Mouse (Mus musculus) intestine, postnatal 0 days (tissue): Measurements from ENCODE around the gene Gatad1. TPM values are rescaled to one million over a fixed set of nuclear protein-coding genes. Genes with fewer than 3 reads are reported as not detected.

ENCODE experiments used
- ATAC-seq: fragments of 200-750 bp; cut with Nextera tagmentation; 2 replicates; pipeline ENCODE4 v1.8.0; 2017; ENCODE audit warnings: mild to moderate bottlenecking, moderate TSS enrichment, moderate library complexity
- H3K27ac ChIP-seq: fragments of 300-500 bp; sonication (generic); 2 replicates; pipeline ENCODE4 v1.5.1; 2014; ENCODE audit warnings: mild to moderate bottlenecking, low read depth, low read length, moderate library complexity
- H3K27me3 ChIP-seq: fragments of 300-500 bp; sonication (generic); replicated peaks from 2 replicates; pipeline ENCODE4 v1.6.1; 2014; ENCODE audit warnings: low read length, mixed read lengths; ENCODE audit not compliant: control insufficient read depth, insufficient read depth
- H3K36me3 ChIP-seq: fragments of 300-500 bp; sonication (generic); 2 replicates; pipeline ENCODE4 v1.6.1; 2014; ENCODE audit warnings: mild to moderate bottlenecking, moderate library complexity; ENCODE audit not compliant: control insufficient read depth, insufficient read depth
- H3K4me1 ChIP-seq: fragments of 300-500 bp; sonication (generic); replicated peaks from 2 replicates; pipeline ENCODE4 v1.6.1; 2014; ENCODE audit warnings: antibody characterized with exemption, low read length, mixed read lengths; ENCODE audit not compliant: control insufficient read depth, insufficient read depth
- H3K4me2 ChIP-seq: fragments of 300-500 bp; sonication (generic); replicated peaks from 2 replicates; pipeline ENCODE4 v1.6.1; 2014; ENCODE audit warnings: low read depth, mild to moderate bottlenecking, moderate library complexity
- H3K4me3 ChIP-seq: fragments of 300-500 bp; sonication (generic); 2 replicates; pipeline ENCODE4 v1.5.1; 2014; ENCODE audit warnings: low read depth, low read length
- H3K9ac ChIP-seq: fragments of 300-500 bp; sonication (generic); 2 replicates; pipeline ENCODE4 v1.6.1; 2014; ENCODE audit warnings: mild to moderate bottlenecking, low read depth, low read length
- H3K9me3 ChIP-seq: fragments of 300-500 bp; sonication (generic); 2 replicates; pipeline ENCODE4 v1.6.1; 2016; ENCODE audit warnings: mixed run types; ENCODE audit not compliant: control insufficient read depth
- CTCF ChIP-seq: sonication (generic); IDR thresholded peaks from 2 replicates; pipeline ENCODE4 v1.5.1; 2016; ENCODE audit warnings: low read depth, mild to moderate bottlenecking, control low read depth, antibody characterized with exemption, moderate library complexity
- WGBS: fragments of 180-500 bp; shearing (Covaris S2); extraction: QIAGEN DNeasy Blood & Tissue Kit; methylation state at CpG from one replicate; pipeline ENCODE4 v1.1.7; 2014; 5-methylcytosine and 5-hydroxymethylcytosine counted together
- microRNA-seq: library from miRNA; unstranded; fragments of <30 nt; microRNA quantifications from one replicate; pipeline ENCODE4, GENCODE M21; 2016
- polyA plus RNA-seq: library from polyadenylated mRNA; unstranded; fragments of >200 nt; fragmentation: Nextera tagmentation; extraction: Ambion mirVana; gene quantifications from 2 replicates; pipeline ENCODE4 v1.2.1, GENCODE M21; 2015

Gene Gatad1
- polyA plus RNA-seq, 1 experiment from 2014 or later: 41.8 TPM

DNA sequence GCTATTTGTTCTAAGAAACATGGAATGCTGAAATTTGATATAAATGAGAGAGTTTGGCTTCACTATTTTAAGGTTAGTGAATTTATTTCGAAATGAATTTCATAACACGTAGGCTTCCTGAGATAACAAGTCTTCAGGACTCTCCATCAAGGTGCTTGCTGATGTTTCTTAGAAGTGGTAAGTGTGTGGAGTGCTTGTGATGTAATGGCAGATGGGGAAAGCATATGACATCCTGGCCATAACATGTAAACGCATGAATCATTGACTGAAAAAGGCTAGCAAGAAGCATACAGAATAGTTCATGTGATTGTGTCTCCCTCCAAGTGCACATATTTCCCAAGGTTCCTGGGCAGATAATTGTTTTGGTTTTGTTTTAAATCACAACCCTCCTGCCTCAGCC is 56.2 kb downstream of the Gatad1 start:
- peaks cover 16% of the 10 kb centered on the region for H3K36me3 ChIP-seq
- no peak for TF ChIP-seq CTCF
- no peak overlapping the region for H3K4me3 ChIP-seq
- H3K9ac ChIP-seq: no peak overlapping the region
- H3K27ac ChIP-seq: no peak overlapping the region
- no peaks in the 10 kb centered on the region for H3K9me3 ChIP-seq
- no peak overlapping the region for H3K4me2 ChIP-seq
- WGBS: 88% methylated on average over 3 of the region's 3 CpGs
- ATAC-seq: no peak
- H3K4me1 ChIP-seq: peaks cover 3% of the 10 kb centered on the region; the same call in 1 of the 2 replicates
- no peaks in the 10 kb centered on the region for H3K27me3 ChIP-seq

DNA sequence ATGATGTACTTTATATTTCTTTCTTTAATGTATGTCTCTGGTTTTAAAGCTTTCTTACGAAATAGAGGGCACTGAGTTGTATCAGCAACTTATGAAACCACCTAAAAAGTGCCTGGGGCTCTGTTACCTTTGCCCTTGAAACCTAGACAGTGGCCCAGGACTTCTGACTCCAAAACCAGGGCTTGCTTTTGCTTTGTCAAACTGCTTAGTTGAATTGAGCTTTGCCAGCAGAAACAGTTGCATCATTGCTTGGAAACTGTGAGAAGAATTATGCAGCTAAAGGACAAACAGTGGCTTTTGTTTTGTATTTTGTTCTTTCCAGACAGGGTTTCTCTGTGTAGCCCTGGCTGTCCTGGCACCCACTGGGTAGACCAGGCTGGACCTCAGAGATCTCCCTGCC is 56.7 kb downstream of the Gatad1 start:
- peaks cover 6% of the 10 kb centered on the region for H3K4me1 ChIP-seq
- no peak overlapping the region for H3K27ac ChIP-seq
- H3K27me3 ChIP-seq: no peaks in the 10 kb centered on the region
- WGBS: 97% methylated on average over 1 of the region's 1 CpGs
- no peak for TF ChIP-seq CTCF
- no peak overlapping the region for H3K4me2 ChIP-seq
- no peak overlapping the region for H3K4me3 ChIP-seq
- peaks cover 11% of the 10 kb centered on the region for H3K36me3 ChIP-seq
- no peak overlapping the region for H3K9ac ChIP-seq
- no peaks in the 10 kb centered on the region for H3K9me3 ChIP-seq
- no peak for ATAC-seq

DNA sequence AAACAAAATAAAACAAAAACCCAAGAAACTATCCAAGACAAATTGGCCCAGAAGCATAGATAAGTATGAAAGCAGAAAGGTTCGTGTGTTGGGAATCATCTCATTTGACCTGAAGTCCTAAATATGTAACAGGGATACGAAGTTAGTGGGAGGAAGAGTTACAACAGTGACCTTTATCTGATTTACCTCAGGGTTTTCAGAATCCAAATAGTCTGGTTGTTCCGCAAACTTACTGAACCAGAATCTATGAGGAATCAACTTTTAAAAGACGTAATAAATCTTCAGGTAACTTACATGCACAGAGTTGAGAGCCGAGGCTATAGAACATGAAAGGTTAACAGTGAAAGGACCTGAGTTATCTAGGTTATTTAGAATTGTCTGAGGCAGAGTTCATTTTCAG is 58.2 kb downstream of the Gatad1 start:
- H3K9ac ChIP-seq: no peak overlapping the region
- no peak for TF ChIP-seq CTCF
- peaks cover under 1% of the 10 kb centered on the region; the same call in 1 of the 2 replicates for H3K36me3 ChIP-seq
- no peaks in the 10 kb centered on the region for H3K27me3 ChIP-seq
- 89% methylated on average over 5 of the region's 5 CpGs for WGBS
- no peak overlapping the region for H3K4me3 ChIP-seq
- H3K4me2 ChIP-seq: no peak overlapping the region
- H3K27ac ChIP-seq: no peak overlapping the region
- H3K4me1 ChIP-seq: peaks cover 8% of the 10 kb centered on the region
- H3K9me3 ChIP-seq: no peaks in the 10 kb centered on the region
- no peak for ATAC-seq

DNA sequence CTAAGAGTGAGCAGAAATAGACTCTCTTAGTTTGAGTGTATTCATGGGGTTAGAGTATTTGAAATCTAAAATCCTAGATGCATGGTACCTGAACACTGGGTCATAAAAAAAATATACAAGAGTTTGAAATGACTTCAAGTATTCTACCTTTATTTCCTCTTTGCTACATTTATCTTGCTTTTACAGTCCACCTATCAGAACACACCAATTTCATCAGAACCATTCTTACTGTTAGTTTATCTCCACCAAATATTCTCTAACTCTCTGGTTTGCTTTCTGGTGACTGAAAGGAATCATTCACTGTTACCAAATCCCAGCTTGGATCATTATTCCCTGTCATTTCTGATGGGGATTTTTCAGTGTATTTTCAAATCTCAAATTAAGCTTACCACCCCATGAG is 59.8 kb downstream of the Gatad1 start:
- no peak overlapping the region for H3K27ac ChIP-seq
- H3K4me1 ChIP-seq: peaks cover 8% of the 10 kb centered on the region
- peak overlapping the region; percentile 94 for H3K4me2 ChIP-seq
- ATAC-seq: no peak
- H3K4me3 ChIP-seq: peak overlapping the region; percentile 89; the same call in 1 of the 2 replicates
- H3K36me3 ChIP-seq: no peaks in the 10 kb centered on the region
- peak overlapping the region; percentile 70; the same call in 1 of the 2 replicates for H3K9ac ChIP-seq
- no peaks in the 10 kb centered on the region for H3K9me3 ChIP-seq
- no peaks in the 10 kb centered on the region for H3K27me3 ChIP-seq
- no peak for TF ChIP-seq CTCF

DNA sequence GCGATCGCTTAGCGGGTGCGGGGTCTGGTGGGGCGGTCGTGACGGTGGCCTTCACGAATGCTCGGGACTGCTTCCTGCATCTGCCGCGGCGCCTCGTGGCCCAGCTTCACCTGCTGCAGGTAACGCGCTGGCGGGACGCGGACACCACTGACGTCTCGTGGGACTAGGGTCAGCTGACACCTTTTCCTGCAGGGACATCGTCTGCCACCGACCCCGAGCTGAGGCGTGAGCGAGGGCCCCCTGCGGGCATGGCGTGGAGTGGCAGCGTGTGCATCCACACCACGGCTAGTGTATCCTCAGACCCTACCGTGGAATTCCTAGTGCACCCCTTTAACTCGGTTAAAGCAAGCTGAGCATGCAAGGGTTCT is 60.6 kb downstream of the Gatad1 start, which contains the start of gene Rbm48:
Gene Rbm48 (minus strand): TSS at position 187 of the 368 bp plus-strand sequence.
- Histone ChIP-seq H3K4me3 (peak within 1 kb of the TSS; percentile 89), H3K36me3 (peaks cover 3% of the 10 kb centered on the region; the same call in 1 of the 2 replicates), H3K27me3 (no peaks in the 10 kb centered on the region), H3K27ac (peak within 1 kb of the TSS; percentile 81), H3K9me3 (no peaks in the 10 kb centered on the region), H3K9ac (peak within 1 kb of the TSS; percentile 70), H3K4me1 (peaks cover 8% of the 10 kb centered on the region), H3K4me2 (peak within 1 kb of the TSS; percentile 94)
- peak; percentile 82 for ATAC-seq
- peak; percentile 83 for TF ChIP-seq CTCF
- WGBS: under 1% methylated on average over 31 of the region's 31 CpGs

- no peaks in the 10 kb centered on the region for H3K9me3 ChIP-seq
- H3K36me3 ChIP-seq: peaks cover 8% of the 10 kb centered on the region
- H3K4me2 ChIP-seq: peak within 1 kb of the TSS; percentile 94
- peak within 1 kb of the TSS; percentile 81 for H3K27ac ChIP-seq
- peak; percentile 99 for ATAC-seq
- WGBS: 0% methylated on average over 50 of the region's 50 CpGs
- peak; percentile 60 for TF ChIP-seq CTCF
- H3K27me3 ChIP-seq: no peaks in the 10 kb centered on the region
- H3K4me3 ChIP-seq: peak within 1 kb of the TSS; percentile 89
- peaks cover 8% of the 10 kb centered on the region for H3K4me1 ChIP-seq
- peak within 1 kb of the TSS; percentile 70 for H3K9ac ChIP-seq
Observed at GRCm38 (mm10) chr5:3595693-3596398, 61.1 kb downstream of the Gatad1 start, which contains the start of gene Pex1. TSS of gene Pex1 (plus strand) at chr5:3596066.

Small RNA genes lying within 50 kb of the gene (microRNA-seq; reads per million reads assigned to microRNA genes)
- not detected for gene Gm22926
- gene Gm26238: not detected

Other genes with a start within 250 kb of the Gatad1 start
- gene Fam133b, start 113.4 kb downstream of the Gatad1 start, polyA plus RNA-seq: 14.9 and 15.8 TPM in 2 replicates
- 0.35 and 0.55 TPM in 2 replicates for gene 1700109H08Rik, start 85.6 kb downstream of the Gatad1 start, polyA plus RNA-seq
- gene Pex1, start 61.1 kb downstream of the Gatad1 start, polyA plus RNA-seq: 12.3 and 12.4 TPM in 2 replicates
- 5.8 and 6.5 TPM in 2 replicates for gene Rbm48, start 60.6 kb downstream of the Gatad1 start, polyA plus RNA-seq
- not detected in 2 replicates for gene Tmbim7, start 6.0 kb downstream of the Gatad1 start, polyA plus RNA-seq
- gene Ankib1, start 145.7 kb upstream of the Gatad1 start, polyA plus RNA-seq: 5.5 and 6.6 TPM in 2 replicates
- 14.0 and 17.7 TPM in 2 replicates for gene Krit1, start 146.0 kb upstream of the Gatad1 start, polyA plus RNA-seq
- gene Lrrd1, start 188.0 kb upstream of the Gatad1 start, polyA plus RNA-seq: not detected in 2 replicates
- 3.3 TPM in 2 replicates for gene Mterf1a, start 236.7 kb upstream of the Gatad1 start, polyA plus RNA-seq